Mouse (Mus musculus) liver, adult 2 months (tissue): Measurements from ENCODE around the gene Klf15. TPM values are rescaled to one million over a fixed set of nuclear protein-coding genes. Genes with fewer than 3 reads are reported as not detected.

ENCODE experiments used
- DNase-seq: peaks from one replicate; pipeline ENCODE4 v3.0.0-alpha.2; 2011; ENCODE audit warnings: low read depth, low spot score; ENCODE audit errors: extremely low read depth
- H3K27ac ChIP-seq: fragments of 200-500 bp; replicated peaks from 2 replicates; pipeline ENCODE4 v1.5.1; 2012; ENCODE audit warnings: low read depth, mild to moderate bottlenecking, control low read depth, inconsistent platforms, low read length; ENCODE audit not compliant: insufficient read depth
- H3K27me3 ChIP-seq: fragments of 200-500 bp; 2 replicates; pipeline ENCODE4 v1.6.1; 2012; ENCODE audit warnings: mild to moderate bottlenecking, moderate library complexity, low read length, inconsistent platforms; ENCODE audit not compliant: control insufficient read depth, insufficient read depth
- H3K36me3 ChIP-seq: fragments of 200-500 bp; 2 replicates; pipeline ENCODE4 v1.6.1; 2012; ENCODE audit warnings: low read length, inconsistent platforms; ENCODE audit not compliant: control insufficient read depth, insufficient read depth
- H3K4me1 ChIP-seq: fragments of 200-500 bp; 2 replicates; pipeline ENCODE4 v1.6.1; 2011; ENCODE audit warnings: low read length; ENCODE audit not compliant: control insufficient read depth, insufficient read depth
- H3K4me3 ChIP-seq: fragments of 200-500 bp; 2 replicates; pipeline ENCODE4 v1.5.1; 2011; ENCODE audit warnings: low read depth, mild to moderate bottlenecking, control low read depth, low read length, moderate library complexity; ENCODE audit not compliant: insufficient read depth
- H3K79me2 ChIP-seq: fragments of 200-500 bp; 2 replicates; pipeline ENCODE4 v1.6.1; 2012; ENCODE audit warnings: inconsistent platforms, mild to moderate bottlenecking, low read length, moderate library complexity; ENCODE audit not compliant: control insufficient read depth, insufficient read depth
- H3K9ac ChIP-seq: fragments of 200-500 bp; 2 replicates; pipeline ENCODE4 v1.6.1; 2012; ENCODE audit warnings: low read depth, mild to moderate bottlenecking, control low read depth, inconsistent platforms, low read length
- CTCF ChIP-seq: fragments of 200-500 bp; IDR thresholded peaks from 2 replicates; pipeline ENCODE4 v1.5.1; 2011; ENCODE audit warnings: low read depth, low read length, control low read depth
- POLR2A ChIP-seq: fragments of 200-500 bp; IDR thresholded peaks from 2 replicates; pipeline ENCODE4 v1.6.1; 2011; ENCODE audit warnings: low read length, control low read depth; ENCODE audit not compliant: insufficient read depth; ENCODE audit errors: extremely low read depth
- WGBS: fragments of 180-500 bp; shearing (Covaris S2); methylation state at CpG from one replicate; pipeline ENCODE4 v1.1.7; 2018; 5-methylcytosine and 5-hydroxymethylcytosine counted together
- polyA plus RNA-seq: library from polyadenylated mRNA; depleted of rRNA; stranded (reverse); fragments of >200 nt; gene quantifications from 2 replicates; pipeline ENCODE4 v1.2.3, GENCODE M21; 2012
- total RNA-seq: library from RNA; depleted of rRNA; stranded (reverse); fragments of >200 nt; gene quantifications from 2 replicates; pipeline ENCODE4 v1.2.3, GENCODE M21; 2014

Klf15 gene
- total and polyA plus RNA-seq, 2 experiments: 147 to 148 TPM

GRCm38 (mm10) chr6:90431487-90431886, 30.9 kb upstream of the Klf15 start:
- TF ChIP-seq CTCF (no peak), POLR2A (no peak)
- Histone ChIP-seq H3K36me3 (no peaks in the 10 kb centered on the region), H3K9ac (no peak overlapping the region), H3K27me3 (no peaks in the 10 kb centered on the region), H3K4me3 (no peak overlapping the region), H3K4me1 (peaks cover 24% of the 10 kb centered on the region), H3K27ac (no peak overlapping the region), H3K79me2 (no peaks in the 10 kb centered on the region)
- WGBS: 78% methylated on average over 2 of the region's 2 CpGs
- no peak for DNase-seq

DNA sequence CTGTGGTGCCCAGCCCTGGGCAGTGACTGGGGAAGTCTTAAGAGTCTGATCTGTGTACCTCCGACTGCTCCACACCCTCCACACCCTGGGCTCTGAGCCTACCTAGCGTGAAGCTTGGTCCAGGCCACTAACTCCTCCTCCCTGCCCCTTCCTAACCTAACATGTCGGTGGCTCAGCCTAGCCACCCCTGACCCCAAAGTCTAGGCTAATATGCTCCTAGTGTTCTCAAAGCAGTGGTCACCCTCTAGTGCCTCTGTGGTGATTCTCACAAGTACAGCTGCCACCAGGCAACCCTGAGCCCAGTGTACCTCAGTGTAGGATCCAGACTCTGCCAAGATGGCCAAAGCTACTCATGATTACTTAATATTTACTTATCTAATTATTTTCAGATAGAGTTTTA, 27.7 kb upstream of the Klf15 start:
- Histone ChIP-seq H3K9ac (peak overlapping the region; percentile 1; the same call in 1 of the 2 replicates), H3K27me3 (no peaks in the 10 kb centered on the region), H3K27ac (peak overlapping the region; percentile 46), H3K79me2 (no peaks in the 10 kb centered on the region), H3K4me1 (peaks cover 25% of the 10 kb centered on the region), H3K4me3 (no peak overlapping the region), H3K36me3 (no peaks in the 10 kb centered on the region)
- 29% methylated on average over 3 of the region's 3 CpGs for WGBS
- no peak for TF ChIP-seq CTCF
- no peak for TF ChIP-seq POLR2A
- DNase-seq: no peak

- peak overlapping the region; percentile 93 for H3K27ac ChIP-seq
- WGBS: 9% methylated on average over 11 of the region's 11 CpGs
These were observed 27.2 kb upstream of the Klf15 start for GRCm38 (mm10) chr6:90435195-90435618.

DNA sequence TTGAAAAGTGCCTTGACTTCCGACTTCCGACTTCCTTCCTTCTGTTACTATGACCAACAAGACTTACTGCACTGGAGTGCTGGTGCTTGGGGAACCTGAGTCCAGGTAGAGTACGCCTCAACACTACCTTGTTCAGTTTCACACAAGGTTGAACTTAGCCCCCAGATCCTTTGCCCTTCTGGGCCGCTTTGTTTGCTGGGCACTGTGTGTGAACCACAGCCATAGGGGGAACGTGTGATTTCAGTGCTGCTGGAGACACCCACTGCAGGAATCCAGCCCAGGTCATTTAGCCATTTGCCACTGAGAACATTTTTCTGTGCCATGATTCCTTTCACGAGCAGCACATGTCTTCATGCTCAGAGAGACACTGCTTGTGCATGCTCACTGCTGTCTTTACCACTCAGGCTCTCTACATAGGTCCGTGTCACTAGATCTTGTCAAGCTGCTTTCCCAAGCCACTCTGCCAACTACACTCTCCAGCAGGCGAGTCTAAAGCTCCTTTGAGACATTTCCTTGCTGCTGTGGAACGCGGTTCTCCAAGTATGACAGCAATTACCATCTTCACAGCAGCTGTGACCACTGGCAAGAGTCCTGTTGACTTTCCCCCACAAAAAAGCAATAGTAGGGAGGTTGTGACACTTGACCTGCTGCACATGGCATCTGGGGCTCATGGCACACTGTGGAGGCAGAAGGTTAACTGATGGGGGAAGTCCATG, 26.0 kb upstream of the Klf15 start:
- Histone ChIP-seq H3K4me3 (no peak overlapping the region), H3K27me3 (no peaks in the 10 kb centered on the region), H3K9ac (peak overlapping the region; percentile 22), H3K4me1 (peaks cover 21% of the 10 kb centered on the region), H3K36me3 (no peaks in the 10 kb centered on the region), H3K79me2 (no peaks in the 10 kb centered on the region), H3K27ac (peak overlapping the region; percentile 93)
- TF ChIP-seq CTCF: no peak
- no peak for TF ChIP-seq POLR2A
- DNase-seq: peak; percentile 91
- 38% methylated on average over 10 of the region's 10 CpGs for WGBS

More at GRCm38 (mm10) chr6:90435195-90435618, 27.2 kb upstream of the Klf15 start:
- Histone ChIP-seq H3K79me2 (no peaks in the 10 kb centered on the region), H3K9ac (no peak overlapping the region), H3K27me3 (no peaks in the 10 kb centered on the region), H3K36me3 (no peaks in the 10 kb centered on the region), H3K4me3 (no peak overlapping the region), H3K4me1 (peaks cover 21% of the 10 kb centered on the region)
- DNase-seq: peak; percentile 98
- peak; percentile 87 for TF ChIP-seq CTCF
- no peak for TF ChIP-seq POLR2A

- H3K36me3 ChIP-seq: no peaks in the 10 kb centered on the region
- TF ChIP-seq CTCF (no peak), POLR2A (no peak)
- 95% methylated on average over 3 of the region's 3 CpGs for WGBS
- H3K4me3 ChIP-seq: no peak overlapping the region
- H3K27me3 ChIP-seq: no peaks in the 10 kb centered on the region
- H3K79me2 ChIP-seq: no peaks in the 10 kb centered on the region
- no peak for DNase-seq
- H3K9ac ChIP-seq: no peak overlapping the region
- H3K4me1 ChIP-seq: peaks cover 21% of the 10 kb centered on the region
- 0 out of 2 replicates have a peak overlapping the region, but pooled peaks have one; percentile 13 for H3K27ac ChIP-seq
These were observed 25.3 kb upstream of the Klf15 start for GRCm38 (mm10) chr6:90437041-90437440.

DNA sequence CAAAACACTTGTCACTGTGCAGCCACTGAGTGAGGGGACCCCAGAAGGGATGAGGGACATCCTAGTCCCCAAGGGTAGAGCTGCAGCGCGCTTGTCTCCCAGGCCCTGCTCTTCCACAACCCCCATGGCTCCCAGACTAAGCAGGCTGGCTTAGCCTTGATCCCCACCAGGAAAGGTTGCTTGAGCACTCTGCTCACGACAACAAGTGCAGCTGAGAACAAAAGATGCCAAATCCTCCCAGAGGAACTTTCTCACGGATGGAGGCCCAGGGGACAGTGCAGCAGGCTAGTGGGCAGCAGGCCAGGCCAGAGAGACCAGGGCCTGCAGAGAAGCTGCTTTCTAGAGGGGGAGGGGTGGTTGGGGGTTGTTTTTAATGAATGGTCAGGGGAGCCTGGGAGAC, 15.5 kb upstream of the Klf15 start:
- peaks cover 6% of the 10 kb centered on the region for H3K4me1 ChIP-seq
- no peaks in the 10 kb centered on the region for H3K27me3 ChIP-seq
- no peak overlapping the region for H3K9ac ChIP-seq
- TF ChIP-seq POLR2A (no peak), CTCF (no peak)
- WGBS: 81% methylated on average over 4 of the region's 4 CpGs
- no peak overlapping the region for H3K27ac ChIP-seq
- no peak for DNase-seq
- H3K36me3 ChIP-seq: no peaks in the 10 kb centered on the region
- no peak overlapping the region for H3K4me3 ChIP-seq
- H3K79me2 ChIP-seq: no peaks in the 10 kb centered on the region
